Mouse (Mus musculus) liver, embryonic 15.5 days (tissue): ENCODE measurements around the gene Fam163b. TPM values are rescaled to one million over a fixed set of nuclear protein-coding genes. Genes with fewer than 3 reads are reported as not detected.
A peak's percentile ranks its signal among the peaks of the same experiment; 100 is the strongest.

Source experiments
- ATAC-seq: fragments of 200-750 bp; cut with Nextera tagmentation; 2 replicates; pipeline ENCODE4 v1.8.0; 2017; ENCODE audit warnings: moderate number of reproducible peaks, mild to moderate bottlenecking, moderate library complexity; ENCODE audit not compliant: insufficient read depth
- H3K27ac ChIP-seq: fragments of 300-500 bp; sonication (generic); replicated peaks from 2 replicates; pipeline ENCODE4 v1.5.1; 2015; ENCODE audit warnings: mild to moderate bottlenecking, inconsistent platforms
- H3K27me3 ChIP-seq: fragments of 300-500 bp; sonication (generic); 2 replicates; pipeline ENCODE4 v1.6.1; 2015; ENCODE audit warnings: mild to moderate bottlenecking, inconsistent platforms
- H3K36me3 ChIP-seq: fragments of 300-500 bp; sonication (generic); replicated peaks from 2 replicates; pipeline ENCODE4 v1.6.1; 2015; ENCODE audit warnings: moderate library complexity, mild to moderate bottlenecking, inconsistent platforms
- H3K4me1 ChIP-seq: fragments of 300-500 bp; sonication (generic); replicated peaks from 2 replicates; pipeline ENCODE4 v1.6.1; 2015; ENCODE audit warnings: inconsistent platforms
- H3K4me2 ChIP-seq: fragments of 300-500 bp; sonication (generic); 2 replicates; pipeline ENCODE4 v1.6.1; 2015; ENCODE audit warnings: moderate library complexity, mild to moderate bottlenecking, inconsistent platforms
- H3K4me3 ChIP-seq: fragments of 300-500 bp; sonication (generic); replicated peaks from 2 replicates; pipeline ENCODE4 v1.5.1; 2015; ENCODE audit warnings: mild to moderate bottlenecking, inconsistent platforms
- H3K9ac ChIP-seq: fragments of 300-500 bp; sonication (generic); 2 replicates; pipeline ENCODE4 v1.6.1; 2015; ENCODE audit warnings: moderate library complexity, mild to moderate bottlenecking, inconsistent platforms
- H3K9me3 ChIP-seq: fragments of 300-500 bp; sonication (generic); replicated peaks from 2 replicates; pipeline ENCODE4 v1.6.1; 2016; ENCODE audit warnings: inconsistent platforms
- WGBS: fragments of 180-500 bp; shearing (Covaris S2); methylation state at CpG from one replicate; pipeline ENCODE4 v1.1.7; 2015; ENCODE audit warnings: mixed read lengths; ENCODE audit not compliant: insufficient replicate concordance; 5-methylcytosine and 5-hydroxymethylcytosine counted together
- polyA plus RNA-seq: library from polyadenylated mRNA; unstranded; fragments of >200 nt; fragmentation: Nextera tagmentation; extraction: Ambion mirVana; gene quantifications from 2 replicates; pipeline ENCODE4 v1.2.1, GENCODE M21; 2015

Gene Fam163b
- polyA plus RNA-seq = not detected in 2 replicates

DNA sequence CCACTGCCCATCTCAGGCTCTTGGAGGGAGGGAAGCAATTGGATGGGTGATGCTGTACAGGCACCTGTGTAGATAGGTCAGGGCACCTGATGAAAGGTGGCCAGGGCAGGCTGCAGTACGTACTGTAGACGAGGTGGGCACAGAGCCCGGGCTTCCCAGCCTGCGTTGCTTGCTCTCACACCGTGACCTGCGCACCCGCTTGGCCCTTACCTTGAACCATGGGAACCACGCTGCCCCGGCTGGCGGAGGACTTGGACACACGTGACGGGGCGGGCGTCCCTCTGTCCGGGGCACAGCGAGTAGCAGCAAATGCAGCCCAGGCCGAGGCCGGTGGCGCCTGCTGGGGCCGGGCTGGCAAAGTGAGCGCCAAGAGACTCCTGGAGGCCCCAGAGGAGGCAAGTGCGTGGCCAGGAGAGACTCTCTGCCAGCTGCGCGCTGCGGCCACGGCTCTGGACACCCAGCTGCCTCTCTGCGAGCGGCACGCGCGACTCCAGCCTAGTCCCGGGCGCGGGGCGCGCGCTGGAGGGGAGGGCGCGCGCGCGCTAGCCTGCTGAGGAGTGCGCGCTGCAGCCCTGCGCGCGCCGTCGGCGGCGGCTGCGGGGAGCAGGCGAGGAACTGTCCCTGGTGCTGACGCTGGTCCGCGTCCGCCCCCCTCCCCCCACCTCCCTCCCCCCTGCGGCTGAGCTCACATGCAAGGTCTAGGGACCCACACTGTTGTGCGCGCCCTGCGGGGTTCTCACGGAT, at the start of gene Fam163b:
Gene Fam163b (minus strand): TSS at position 542 of the 744 bp plus-strand sequence.
- 2% methylated on average over 60 of the region's 62 CpGs for WGBS
- H3K36me3 ChIP-seq = no peaks in the 10 kb centered on the region
- peak within 1 kb of the TSS; percentile 50 for H3K4me2 ChIP-seq
- no peak within 1 kb of the TSS for H3K4me3 ChIP-seq
- ATAC-seq = no peak
- no peak within 1 kb of the TSS for H3K9ac ChIP-seq
- no peaks in the 10 kb centered on the region for H3K4me1 ChIP-seq
- H3K27ac ChIP-seq = no peak within 1 kb of the TSS
- no peaks in the 10 kb centered on the region for H3K9me3 ChIP-seq
- H3K27me3 ChIP-seq = peaks cover 47% of the 10 kb centered on the region

DNA sequence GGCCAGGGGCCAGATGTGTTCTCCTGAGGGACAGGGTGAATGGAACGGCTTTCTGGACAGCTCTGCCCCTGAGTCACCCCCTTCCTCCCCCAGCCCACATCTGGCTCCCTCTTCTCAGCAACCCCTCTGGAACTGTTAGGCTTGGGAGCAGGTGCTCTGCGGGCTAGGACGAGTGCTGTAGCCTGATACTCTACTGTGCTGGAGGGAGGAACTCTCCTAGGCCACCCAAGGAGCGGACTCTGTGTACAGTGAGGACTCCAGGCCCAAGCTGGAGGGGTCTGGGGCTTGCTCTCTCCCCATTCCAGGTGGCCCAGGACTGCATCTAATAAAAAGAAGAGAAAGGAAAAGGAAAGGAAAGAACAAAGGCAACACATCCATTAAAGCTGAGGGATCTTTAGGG, 47.7 kb upstream of the Fam163b start:
- 42% methylated on average over 4 of the region's 4 CpGs for WGBS
- H3K4me2 ChIP-seq = no peak overlapping the region

GRCm38 (mm10) chr2:27187531-27187930, 45.2 kb upstream of the Fam163b start:
- no peaks in the 10 kb centered on the region for H3K36me3 ChIP-seq
- no peak overlapping the region for H3K9ac ChIP-seq
- no peaks in the 10 kb centered on the region for H3K9me3 ChIP-seq
- no peak overlapping the region for H3K4me3 ChIP-seq
- no peak overlapping the region for H3K4me2 ChIP-seq
- no peak for ATAC-seq
- no peaks in the 10 kb centered on the region for H3K4me1 ChIP-seq
- H3K27ac ChIP-seq = no peak overlapping the region
- 47% methylated on average over 6 of the region's 6 CpGs for WGBS
- H3K27me3 ChIP-seq = no peaks in the 10 kb centered on the region

More for the DNA sequence above, 47.7 kb upstream of the Fam163b start:
- Histone ChIP-seq H3K9ac (no peak overlapping the region), H3K27me3 (no peaks in the 10 kb centered on the region), H3K9me3 (no peaks in the 10 kb centered on the region), H3K36me3 (0 out of 2 replicates have a peak, but pooled peaks cover 5% of the 10 kb centered on the region), H3K4me1 (no peaks in the 10 kb centered on the region), H3K4me3 (no peak overlapping the region), H3K27ac (no peak overlapping the region)
- ATAC-seq = no peak

GRCm38 (mm10) chr2:27183734-27184133, 41.4 kb upstream of the Fam163b start:
- ATAC-seq = no peak
- 60% methylated on average over 12 of the region's 12 CpGs for WGBS
- Histone ChIP-seq H3K27me3 (no peaks in the 10 kb centered on the region), H3K9me3 (no peaks in the 10 kb centered on the region), H3K27ac (no peak overlapping the region), H3K4me2 (no peak overlapping the region), H3K36me3 (no peaks in the 10 kb centered on the region), H3K4me1 (no peaks in the 10 kb centered on the region), H3K4me3 (no peak overlapping the region), H3K9ac (no peak overlapping the region)

- H3K4me2 ChIP-seq = no peak overlapping the region
- no peak overlapping the region for H3K9ac ChIP-seq
- no peaks in the 10 kb centered on the region for H3K9me3 ChIP-seq
- no peaks in the 10 kb centered on the region for H3K4me1 ChIP-seq
- H3K27ac ChIP-seq = no peak overlapping the region
- H3K36me3 ChIP-seq = no peaks in the 10 kb centered on the region
- no peak for ATAC-seq
- H3K4me3 ChIP-seq = no peak overlapping the region
- H3K27me3 ChIP-seq = no peaks in the 10 kb centered on the region
- WGBS = 47% methylated on average over 4 of the region's 4 CpGs
Observed at GRCm38 (mm10) chr2:27181907-27182306, 39.6 kb upstream of the Fam163b start.

GRCm38 (mm10) chr2:27179101-27179500, 36.8 kb upstream of the Fam163b start:
- Histone ChIP-seq H3K36me3 (no peaks in the 10 kb centered on the region), H3K27ac (no peak overlapping the region), H3K9ac (no peak overlapping the region), H3K27me3 (no peaks in the 10 kb centered on the region), H3K4me3 (no peak overlapping the region), H3K4me2 (no peak overlapping the region), H3K9me3 (no peaks in the 10 kb centered on the region), H3K4me1 (no peaks in the 10 kb centered on the region)
- ATAC-seq = no peak
- WGBS = 65% methylated on average over 8 of the region's 8 CpGs

- no peak overlapping the region for H3K4me3 ChIP-seq
- no peaks in the 10 kb centered on the region for H3K4me1 ChIP-seq
- H3K4me2 ChIP-seq = no peak overlapping the region
- no peak overlapping the region for H3K9ac ChIP-seq
- no peaks in the 10 kb centered on the region for H3K9me3 ChIP-seq
- ATAC-seq = no peak
- 65% methylated on average over 10 of the region's 10 CpGs for WGBS
- H3K36me3 ChIP-seq = no peaks in the 10 kb centered on the region
- H3K27ac ChIP-seq = no peak overlapping the region
- H3K27me3 ChIP-seq = no peaks in the 10 kb centered on the region
Observed at GRCm38 (mm10) chr2:27175696-27176267, 33.5 kb upstream of the Fam163b start.

- Histone ChIP-seq H3K9ac (no peak overlapping the region), H3K4me3 (no peak overlapping the region), H3K27me3 (no peaks in the 10 kb centered on the region), H3K36me3 (no peaks in the 10 kb centered on the region), H3K4me1 (no peaks in the 10 kb centered on the region), H3K9me3 (no peaks in the 10 kb centered on the region), H3K27ac (no peak overlapping the region), H3K4me2 (no peak overlapping the region)
- 37% methylated on average over 2 of the region's 2 CpGs for WGBS
- no peak for ATAC-seq
Observed at GRCm38 (mm10) chr2:27174242-27174641, 32.0 kb upstream of the Fam163b start.

- no peak overlapping the region for H3K27ac ChIP-seq
- no peaks in the 10 kb centered on the region for H3K36me3 ChIP-seq
- no peak overlapping the region for H3K9ac ChIP-seq
- WGBS = 19% methylated on average over 2 of the region's 2 CpGs
- no peak for ATAC-seq
- no peaks in the 10 kb centered on the region for H3K9me3 ChIP-seq
- H3K4me2 ChIP-seq = no peak overlapping the region
- H3K27me3 ChIP-seq = no peaks in the 10 kb centered on the region
- no peak overlapping the region for H3K4me3 ChIP-seq
- H3K4me1 ChIP-seq = no peaks in the 10 kb centered on the region
Observed at GRCm38 (mm10) chr2:27166999-27167398, 24.7 kb upstream of the Fam163b start.

GRCm38 (mm10) chr2:27166074-27166473, 23.8 kb upstream of the Fam163b start:
- ATAC-seq = no peak
- no peak overlapping the region for H3K4me2 ChIP-seq
- 47% methylated on average over 2 of the region's 2 CpGs for WGBS

DNA sequence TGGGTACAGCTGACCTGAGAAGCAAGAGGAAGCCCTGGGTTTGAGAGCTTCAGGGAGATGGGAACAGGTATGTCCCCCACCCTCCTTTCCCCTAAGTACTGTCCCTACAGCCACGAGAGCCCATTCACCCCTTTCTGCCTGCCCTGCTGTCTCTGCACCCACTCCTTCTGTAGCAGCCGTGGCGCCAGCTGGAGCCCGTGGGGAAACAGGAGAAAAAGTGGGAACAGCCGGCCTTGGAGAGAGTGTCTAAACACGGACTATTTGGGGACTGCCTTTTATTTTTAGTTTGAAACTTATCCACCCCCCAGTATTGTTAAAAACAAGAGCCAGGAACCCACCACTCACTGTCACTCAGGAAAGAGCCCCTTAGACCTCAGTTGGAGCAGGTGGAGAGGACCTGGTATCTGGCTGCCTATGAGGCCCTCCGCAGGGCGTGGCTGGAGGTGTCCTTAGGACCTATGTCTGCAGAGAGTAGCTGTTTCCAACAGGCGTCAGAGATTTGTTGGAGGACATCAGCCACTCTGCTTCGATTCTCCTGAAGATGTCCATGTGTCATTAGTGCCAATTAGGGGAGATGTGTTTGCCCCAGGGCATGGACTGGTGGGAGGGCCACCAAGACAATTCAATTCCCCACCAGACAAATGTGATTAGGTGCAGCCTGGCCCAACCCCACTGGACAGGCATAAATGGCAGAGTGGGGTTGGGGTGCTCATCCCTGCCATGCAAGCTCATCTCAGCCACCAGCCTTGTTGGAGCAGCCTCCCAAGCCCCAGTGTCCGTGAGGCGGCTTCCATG, 22.7 kb upstream of the Fam163b start, which contains the start of gene Dbh:
Gene Dbh (plus strand): TSS at position 438 of the 795 bp plus-strand sequence.
- Histone ChIP-seq H3K4me2 (no peak within 1 kb of the TSS), H3K36me3 (no peaks in the 10 kb centered on the region), H3K9ac (no peak within 1 kb of the TSS), H3K4me3 (no peak within 1 kb of the TSS), H3K4me1 (no peaks in the 10 kb centered on the region), H3K9me3 (no peaks in the 10 kb centered on the region), H3K27me3 (no peaks in the 10 kb centered on the region), H3K27ac (no peak within 1 kb of the TSS)
- WGBS = 62% methylated on average over 12 of the region's 12 CpGs
- ATAC-seq = no peak

More at GRCm38 (mm10) chr2:27166074-27166473, 23.8 kb upstream of the Fam163b start:
- H3K27ac ChIP-seq = no peak overlapping the region
- H3K9ac ChIP-seq = no peak overlapping the region
- no peak overlapping the region for H3K4me3 ChIP-seq
- no peaks in the 10 kb centered on the region for H3K27me3 ChIP-seq
- no peaks in the 10 kb centered on the region for H3K9me3 ChIP-seq
- H3K36me3 ChIP-seq = no peaks in the 10 kb centered on the region
- H3K4me1 ChIP-seq = no peaks in the 10 kb centered on the region
